Mouse (Mus musculus) cortical plate, adult 2 months (tissue): ENCODE measurements around the gene Ubn1.

Experiments
- CTCF ChIP-seq: fragments of 200-500 bp; IDR thresholded peaks from 2 replicates; pipeline ENCODE4 v1.5.1; 2011; ENCODE audit warnings: mild to moderate bottlenecking, control low read depth, low read length; ENCODE audit not compliant: insufficient read depth; ENCODE audit errors: extremely low read depth
- POLR2A ChIP-seq: fragments of 200-500 bp; IDR thresholded peaks from 2 replicates; pipeline ENCODE4 v1.6.1; 2011; ENCODE audit warnings: mild to moderate bottlenecking, low read length, control low read depth; ENCODE audit not compliant: insufficient read depth; ENCODE audit errors: extremely low read depth

DNA sequence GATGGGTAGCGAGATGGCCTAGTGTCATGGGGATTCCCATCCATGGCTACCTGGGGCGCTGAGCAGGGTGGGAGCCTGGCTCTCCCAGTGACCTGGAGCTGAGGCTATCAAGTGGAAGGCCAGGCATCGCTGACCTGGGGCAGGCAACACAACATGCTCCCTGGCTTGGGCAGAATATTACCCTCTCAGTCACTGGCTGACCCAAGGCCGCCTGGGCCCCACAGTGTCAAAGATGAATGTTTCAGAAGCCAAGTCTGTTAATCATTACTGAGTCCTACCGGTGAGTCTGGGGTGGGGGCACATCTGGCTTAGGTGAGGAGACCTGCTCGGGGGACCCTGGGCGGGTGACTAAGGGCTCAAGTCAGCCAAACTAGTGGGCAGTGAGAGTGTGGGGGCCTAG, 60.0 kb downstream of the Ubn1 start:
- TF ChIP-seq CTCF (no peak), POLR2A (no peak)
